Comparison of ENCODE assay signal across 7 mouse cellular contexts in the genomic region with DNA sequence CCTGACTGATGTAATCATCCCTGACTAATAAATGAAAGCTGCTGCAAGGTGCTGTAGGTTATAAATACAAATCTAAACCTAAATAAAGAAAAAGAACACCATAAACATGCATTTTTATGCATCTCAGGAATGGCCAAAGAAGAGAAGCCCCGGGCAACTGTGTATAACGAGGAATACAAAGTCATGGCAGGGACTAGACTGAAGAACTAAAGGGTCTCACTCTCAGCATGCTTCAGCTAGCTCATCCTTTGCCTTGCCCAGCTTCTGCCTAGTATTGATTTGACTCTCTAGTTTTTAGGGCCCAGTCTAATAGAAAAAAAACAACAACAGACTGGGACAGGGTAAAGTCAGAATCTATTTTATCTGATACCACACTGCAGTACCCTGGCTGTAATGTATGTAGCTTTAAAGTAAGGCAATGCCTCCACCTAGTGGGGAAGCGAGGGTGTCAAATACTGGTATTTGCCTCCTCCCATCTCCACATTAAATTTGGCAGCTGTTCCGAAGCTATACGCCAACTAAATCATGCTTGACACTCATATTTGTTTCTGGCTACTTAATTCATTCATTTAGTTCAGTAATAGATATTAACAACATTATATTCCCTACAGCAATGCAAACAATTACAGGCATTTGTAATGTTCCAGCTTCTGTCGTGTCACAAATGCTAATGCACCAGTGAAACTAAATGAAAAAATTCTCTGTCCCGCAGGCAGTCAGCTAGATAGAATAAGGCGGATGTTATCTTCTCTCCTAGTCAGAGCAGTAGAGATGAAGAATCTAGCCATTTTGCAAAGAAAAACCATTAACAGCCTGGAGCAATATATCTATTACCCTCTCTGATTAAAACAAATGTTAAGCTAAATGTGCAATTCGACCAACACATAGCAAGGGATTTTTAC. TPM values are rescaled to one million over a fixed set of nuclear protein-coding genes. Genes with fewer than 3 reads are reported as not detected.
DNase-seq lines count a peak whose midpoint lies in the region; ATAC-seq and TF ChIP-seq lines count a peak whose summit lies in the region.

No protein-coding gene starts in this region.

- no peak overlapping the region for H3ac ChIP-seq in C2C12 (ENCODE audit: control insufficient read depth, insufficient read length, low read depth)

- H3K79me3 ChIP-seq in C2C12 (ENCODE audit: low read depth) = no peaks in the 10 kb centered on the region

- H3K9me3 ChIP-seq in hindbrain, embryonic 10.5 days = no peaks in the 10 kb centered on the region
- no peaks in the 10 kb centered on the region for H3K9me3 ChIP-seq in stomach, embryonic 15.5 days

- TF ChIP-seq CTCF in C2C12 (IDR thresholded peaks at IDR 0.05; ENCODE audit: control insufficient read depth, insufficient read depth, insufficient read length) = peak; percentile 22

- no peak overlapping the region for H3K4me3 ChIP-seq in C2C12 (ENCODE audit: insufficient read depth, poor library complexity, severe bottlenecking)
- H3K4me3 ChIP-seq in hindbrain, embryonic 10.5 days = no peak overlapping the region
- H3K4me3 ChIP-seq in stomach, embryonic 15.5 days (replicated peaks) = no peak overlapping the region

- H3K4me1 ChIP-seq in hindbrain, embryonic 10.5 days (replicated peaks) = peaks cover 7% of the 10 kb centered on the region; the same call in 1 of the 2 replicates
- no peaks in the 10 kb centered on the region for H3K4me1 ChIP-seq in stomach, embryonic 15.5 days

- no peaks in the 10 kb centered on the region for H3K79me2 ChIP-seq in C2C12 (ENCODE audit: control insufficient read depth, insufficient read depth)

- no peak overlapping the region for H3K9ac ChIP-seq in stomach, embryonic 15.5 days

- whole genome bisulfite sequencing in hindbrain, embryonic 10.5 days = 66% methylated on average over 9 of the region's 9 CpGs
- WGBS in stomach, embryonic 15.5 days = 38% methylated on average over 9 of the region's 9 CpGs

- H3K36me3 ChIP-seq in C2C12 (ENCODE audit: control insufficient read depth, insufficient read depth) = no peaks in the 10 kb centered on the region
- H3K36me3 ChIP-seq in hindbrain, embryonic 10.5 days = no peaks in the 10 kb centered on the region
- no peaks in the 10 kb centered on the region for H3K36me3 ChIP-seq in stomach, embryonic 15.5 days

- DNase-seq in 416B (ENCODE audit: low read depth) = peak; percentile 72
- peak; percentile 30 to 54 for DNase-seq in cerebellum, postnatal 4 days (ENCODE audit: low spot score in 2 of 2)
- DNase-seq in hindbrain, embryonic 10.5 days (ENCODE audit: low spot score) = peak; percentile 32
- peak; percentile 70 for DNase-seq in layer of hippocampus, adult 9-10 months (ENCODE audit: low spot score)

- peak; percentile 98 for ATAC-seq in megakaryocyte-erythroid progenitor cell, adult 5-6 weeks (replicated peaks; ENCODE audit: low FRiP score, low TSS enrichment, poor library complexity, severe bottlenecking)
- peak; percentile 53; the same call in 1 of the 2 replicates for ATAC-seq in stomach, embryonic 15.5 days (ENCODE audit: insufficient read depth, low FRiP score, low read depth)

- H3K27me3 ChIP-seq in C2C12 (ENCODE audit: control insufficient read depth, insufficient read depth, insufficient read length) = no peaks in the 10 kb centered on the region
- no peaks in the 10 kb centered on the region for H3K27me3 ChIP-seq in hindbrain, embryonic 10.5 days (ENCODE audit: insufficient read depth, poor library complexity, severe bottlenecking)
- no peaks in the 10 kb centered on the region for H3K27me3 ChIP-seq in stomach, embryonic 15.5 days (replicated peaks)

- H3K27ac ChIP-seq in hindbrain, embryonic 10.5 days = no peak overlapping the region
- no peak overlapping the region for H3K27ac ChIP-seq in stomach, embryonic 15.5 days

- H3K4me2 ChIP-seq in stomach, embryonic 15.5 days = no peak overlapping the region

TF ChIP-seq in C2C12, 6 proteins besides CTCF, POLR2A, EP300 and RAD21:
- TF ChIP-seq CEBPB (IDR thresholded peaks at IDR 0.05; ENCODE audit: low read depth) = no peak
TF ChIP-seq in C2C12: peak in this region for 0.

RNA-seq across cellular contexts. Expression of gene Dnajb9, which starts 28.8 kb away (rescaled TPM):
- 4.0 TPM for polyA plus RNA-seq in C2C12 (2012; fragmentation: generic; extraction: Trizol)
- polyA plus RNA-seq in hindbrain, embryonic 10.5 days (2016; fragmentation: Nextera tagmentation; extraction: Ambion mirVana) = 18.0 and 20.0 TPM in 2 replicates
- total RNA-seq in megakaryocyte-erythroid progenitor cell, adult 5-6 weeks (2014; fragmentation: Nextera tagmentation) = 9.8 and 18.2 TPM in 2 replicates
- 43.4 and 54.2 TPM in 2 replicates for total RNA-seq in megakaryocyte-erythroid progenitor cell, adult 5-6 weeks (2017)
- 23.4 and 26.2 TPM in 2 replicates for polyA plus RNA-seq in stomach, embryonic 15.5 days (2015; fragmentation: Nextera tagmentation; extraction: Ambion mirVana)

RNA-seq across cellular contexts. Expression of gene Pnpla8, which starts 39.8 kb away (rescaled TPM):
- polyA plus RNA-seq in C2C12 (2012; fragmentation: generic; extraction: Trizol) = 4.6 TPM
- polyA plus RNA-seq in hindbrain, embryonic 10.5 days (2016; fragmentation: Nextera tagmentation; extraction: Ambion mirVana) = 46.0 and 53.0 TPM in 2 replicates
- 22.4 and 26.2 TPM in 2 replicates for total RNA-seq in megakaryocyte-erythroid progenitor cell, adult 5-6 weeks (2014; fragmentation: Nextera tagmentation)
- 37.3 and 51.8 TPM in 2 replicates for total RNA-seq in megakaryocyte-erythroid progenitor cell, adult 5-6 weeks (2017)
- 50.8 and 52.8 TPM in 2 replicates for polyA plus RNA-seq in stomach, embryonic 15.5 days (2015; fragmentation: Nextera tagmentation; extraction: Ambion mirVana)
